Comparison of ENCODE assay signal across 9 mouse cellular contexts in genomic region chr7:43490182-43490584, GRCm38 (mm10). TPM values are rescaled to one million over a fixed set of nuclear protein-coding genes. Genes with fewer than 3 reads are reported as not detected.
DNase-seq lines count a peak whose midpoint lies in the region; ATAC-seq lines count a peak whose summit lies in the region.
"Had no signal": no experiment of that assay in that cellular context is flagged by ENCODE, and none has a peak within 500 bp of the region (broad histone marks: within the 10 kb centered on the region; RNA-seq: fewer than 3 reads in every experiment).

No protein-coding gene starts in this region.

- H3K27ac ChIP-seq in embryonic facial prominence, embryonic 14.5 days (replicated peaks; ENCODE audit: low read depth, low read length), result no peak overlapping the region
- H3K27ac ChIP-seq in heart, embryonic 14.5 days (replicated peaks in 1 of 2; ENCODE audit: control insufficient read depth in 1 of 2, insufficient read depth in 1 of 2, low read depth in 2 of 2, low read length in 2 of 2), result no peak overlapping the region
- peak overlapping the region; percentile 93 for H3K27ac ChIP-seq in midbrain, embryonic 16.5 days (ENCODE audit: low read length)

- no peaks in the 10 kb centered on the region; the same call in 1 of the 2 replicates for H3K4me1 ChIP-seq in embryonic facial prominence, embryonic 14.5 days (ENCODE audit: control insufficient read depth, insufficient read depth, low read length)
- H3K4me1 ChIP-seq in heart, embryonic 14.5 days (ENCODE audit: control insufficient read depth in 2 of 2, insufficient read depth in 2 of 2, low read length in 2 of 2), result peaks cover 0 to 4% of the 10 kb centered on the region in 2 experiments; a peak in 1 of 4 replicates
- peaks cover 18% of the 10 kb centered on the region for H3K4me1 ChIP-seq in midbrain, embryonic 16.5 days (ENCODE audit: control insufficient read depth, insufficient read depth, low read length)

- ATAC-seq in embryonic facial prominence, embryonic 14.5 days (ENCODE audit: low read depth), result peak; percentile 94
- ATAC-seq in heart, embryonic 14.5 days (ENCODE audit: insufficient number of reproducible peaks, insufficient read depth, low FRiP score, low read depth), result 0 out of 2 replicates have a peak, but pooled peaks have one; percentile 29
- ATAC-seq in midbrain, embryonic 16.5 days, result peak; percentile 86
- no peak for ATAC-seq in activated CD4-positive, CD25-positive, alpha-beta regulatory T cell, adult 4 months

- peak overlapping the region; percentile 54 for H3K4me3 ChIP-seq in embryonic facial prominence, embryonic 14.5 days (ENCODE audit: low read depth, low read length)
- peak overlapping the region; percentile 16 to 34; a peak in 2 of 4 replicates for H3K4me3 ChIP-seq in heart, embryonic 14.5 days (ENCODE audit: control insufficient read depth in 1 of 2, insufficient read depth in 1 of 2, low read depth in 1 of 2, low read length in 2 of 2)
- peak overlapping the region; percentile 89 for H3K4me3 ChIP-seq in midbrain, embryonic 16.5 days (ENCODE audit: low read depth, low read length)

- peak; percentile 85 for DNase-seq in Muller cell, postnatal 12 days (ENCODE audit: inconsistent ontology term)
- peak; percentile 62 for DNase-seq in adrenal gland, postnatal 25 days
- DNase-seq in embryonic facial prominence, embryonic 14.5 days (ENCODE audit: low spot score), result peak; percentile 71
- peak; percentile 69 to 74 for DNase-seq in layer of hippocampus, postnatal 25 days (ENCODE audit: extremely low spot score in 1 of 2, low spot score in 1 of 2)
- DNase-seq in thymus, postnatal 36 days, result no peak

- peak overlapping the region; percentile 69 for H3K9ac ChIP-seq in embryonic facial prominence, embryonic 14.5 days (ENCODE audit: low read depth, low read length)
- H3K9ac ChIP-seq in heart, embryonic 14.5 days (ENCODE audit: low read length), result no peak overlapping the region
- H3K9ac ChIP-seq in midbrain, embryonic 16.5 days (ENCODE audit: low read depth, low read length), result peak overlapping the region; percentile 98

- H3K4me2 ChIP-seq in embryonic facial prominence, embryonic 14.5 days (ENCODE audit: low read depth, low read length), result peak overlapping the region; percentile 62
- H3K4me2 ChIP-seq in heart, embryonic 14.5 days (ENCODE audit: low read length), result peak overlapping the region; percentile 61
- peak overlapping the region; percentile 78 for H3K4me2 ChIP-seq in midbrain, embryonic 16.5 days (ENCODE audit: low read length)

- no peaks in the 10 kb centered on the region for H3K9me3 ChIP-seq in embryonic facial prominence, embryonic 14.5 days (ENCODE audit: control insufficient read depth, low read length)
- H3K9me3 ChIP-seq in heart, embryonic 14.5 days (ENCODE audit: control insufficient read depth, low read length), result no peaks in the 10 kb centered on the region
- H3K9me3 ChIP-seq in midbrain, embryonic 16.5 days (replicated peaks; ENCODE audit: control insufficient read depth, low read length, poor library complexity, severe bottlenecking), result no peaks in the 10 kb centered on the region

- WGBS in embryonic facial prominence, embryonic 14.5 days, result 0% methylated on average over 2 of the region's 13 CpGs
- under 1% methylated on average over 12 of the region's 13 CpGs for WGBS in heart, embryonic 14.5 days
- WGBS in midbrain, embryonic 16.5 days, result 2% methylated on average over 6 of the region's 13 CpGs

- no peaks in the 10 kb centered on the region for H3K36me3 ChIP-seq in embryonic facial prominence, embryonic 14.5 days (ENCODE audit: control insufficient read depth, insufficient read depth, low read length)
- no peaks in the 10 kb centered on the region for H3K36me3 ChIP-seq in heart, embryonic 14.5 days (ENCODE audit: control insufficient read depth, insufficient read depth, low read length)
- H3K36me3 ChIP-seq in midbrain, embryonic 16.5 days (ENCODE audit: control insufficient read depth, insufficient read depth, low read length), result no peaks in the 10 kb centered on the region

- H3K27me3 ChIP-seq in embryonic facial prominence, embryonic 14.5 days (replicated peaks; ENCODE audit: control insufficient read depth, insufficient read depth, low read length), result peaks cover 5% of the 10 kb centered on the region; the same call in 1 of the 2 replicates
- peaks cover 33% of the 10 kb centered on the region for H3K27me3 ChIP-seq in heart, embryonic 14.5 days (ENCODE audit: control insufficient read depth, insufficient read depth, low read length)
- H3K27me3 ChIP-seq in midbrain, embryonic 16.5 days (ENCODE audit: control insufficient read depth, insufficient read depth, low read depth, low read length), result no peaks in the 10 kb centered on the region

RNA-seq across cellular contexts. Expression of gene Iglon5, which starts 0.3 kb away (rescaled TPM):
- 1.3 and 2.1 TPM in 2 replicates for total RNA-seq in adrenal gland, postnatal 25 days (2021)
- polyA plus RNA-seq in embryonic facial prominence, embryonic 14.5 days (2014; fragmentation: Nextera tagmentation; extraction: Ambion mirVana), result 0.56 and 0.75 TPM in 2 replicates
- 0.07 and 0.09 TPM in 2 replicates for polyA plus RNA-seq in heart, embryonic 14.5 days (2014; fragmentation: Nextera tagmentation; extraction: Ambion mirVana)
- total RNA-seq in layer of hippocampus, postnatal 25 days (2021), result 10 to 100 TPM; 24.0 to 29.3 TPM
- 7.1 and 7.7 TPM in 2 replicates for polyA plus RNA-seq in midbrain, embryonic 16.5 days (2015; fragmentation: Nextera tagmentation; extraction: Ambion mirVana)
- not detected for polyA plus RNA-seq in activated CD4-positive, CD25-positive, alpha-beta regulatory T cell, adult 4 months (2017; shearing (Covaris generic))

RNA-seq across cellular contexts. Expression of gene 4931406B18Rik, which starts 15.6 kb away (rescaled TPM):
- total RNA-seq in adrenal gland, postnatal 25 days (2021), result not detected in 2 replicates
- not detected in 2 replicates for polyA plus RNA-seq in embryonic facial prominence, embryonic 14.5 days (2014; fragmentation: Nextera tagmentation; extraction: Ambion mirVana)
- polyA plus RNA-seq in heart, embryonic 14.5 days (2014; fragmentation: Nextera tagmentation; extraction: Ambion mirVana), result not detected in 2 replicates
- total RNA-seq in layer of hippocampus, postnatal 25 days (2021), result not detected
- polyA plus RNA-seq in midbrain, embryonic 16.5 days (2015; fragmentation: Nextera tagmentation; extraction: Ambion mirVana), result not detected in 2 replicates
- polyA plus RNA-seq in activated CD4-positive, CD25-positive, alpha-beta regulatory T cell, adult 4 months (2017; shearing (Covaris generic)), result not detected
- polyA plus RNA-seq: small intestine, adult 2 months had no signal

RNA-seq across cellular contexts. Expression of gene Vsig10l, which starts 27.2 kb away (rescaled TPM):
- total RNA-seq in adrenal gland, postnatal 25 days (2021), result 3.6 and 4.6 TPM in 2 replicates
- 3.1 and 3.8 TPM in 2 replicates for polyA plus RNA-seq in embryonic facial prominence, embryonic 14.5 days (2014; fragmentation: Nextera tagmentation; extraction: Ambion mirVana)
- polyA plus RNA-seq in heart, embryonic 14.5 days (2014; fragmentation: Nextera tagmentation; extraction: Ambion mirVana), result 2.2 and 2.7 TPM in 2 replicates
- total RNA-seq in layer of hippocampus, postnatal 25 days (2021), result 1 to 10 TPM; 1.8 to 1.9 TPM
- 15.5 and 15.7 TPM in 2 replicates for polyA plus RNA-seq in midbrain, embryonic 16.5 days (2015; fragmentation: Nextera tagmentation; extraction: Ambion mirVana)
- polyA plus RNA-seq in activated CD4-positive, CD25-positive, alpha-beta regulatory T cell, adult 4 months (2017; shearing (Covaris generic)), result 1 to 10 TPM; 1.2 to 4.3 TPM

RNA-seq across cellular contexts. Expression of gene Gm45233, which starts 46.3 kb away (rescaled TPM):
- total RNA-seq in adrenal gland, postnatal 25 days (2021), result 1.5 TPM in 1 of 2 replicates, not detected in the other
- polyA plus RNA-seq in embryonic facial prominence, embryonic 14.5 days (2014; fragmentation: Nextera tagmentation; extraction: Ambion mirVana), result 0.25 TPM in 1 of 2 replicates, not detected in the other
- polyA plus RNA-seq in heart, embryonic 14.5 days (2014; fragmentation: Nextera tagmentation; extraction: Ambion mirVana), result not detected in 2 replicates
- total RNA-seq in layer of hippocampus, postnatal 25 days (2021), result 1 to 10 TPM in 1 of 2 experiments, not detected in 1; 1.6 TPM
- polyA plus RNA-seq in midbrain, embryonic 16.5 days (2015; fragmentation: Nextera tagmentation; extraction: Ambion mirVana), result 0.36 and 1.2 TPM in 2 replicates
- not detected for polyA plus RNA-seq in activated CD4-positive, CD25-positive, alpha-beta regulatory T cell, adult 4 months (2017; shearing (Covaris generic))

RNA-seq across cellular contexts. Expression of gene Etfb, which starts 46.3 kb away (rescaled TPM):
- total RNA-seq in adrenal gland, postnatal 25 days (2021), result 373 and 390 TPM in 2 replicates
- polyA plus RNA-seq in embryonic facial prominence, embryonic 14.5 days (2014; fragmentation: Nextera tagmentation; extraction: Ambion mirVana), result 298 and 300 TPM in 2 replicates
- 703 and 738 TPM in 2 replicates for polyA plus RNA-seq in heart, embryonic 14.5 days (2014; fragmentation: Nextera tagmentation; extraction: Ambion mirVana)
- total RNA-seq in layer of hippocampus, postnatal 25 days (2021), result 10 to 100 TPM; 58.8 to 77.2 TPM
- 96.3 and 105 TPM in 2 replicates for polyA plus RNA-seq in midbrain, embryonic 16.5 days (2015; fragmentation: Nextera tagmentation; extraction: Ambion mirVana)
- polyA plus RNA-seq in activated CD4-positive, CD25-positive, alpha-beta regulatory T cell, adult 4 months (2017; shearing (Covaris generic)), result 100 to 1,000 TPM; 235 to 271 TPM

Comparison
In these comparisons a context has a peak if more than half of its experiments do, and no peak if none do; other contexts are left out.
1. DNase-seq: peak in Muller cell, postnatal 12 days (single experiment), adrenal gland, postnatal 25 days (single experiment), embryonic facial prominence, embryonic 14.5 days (single experiment) and layer of hippocampus, postnatal 25 days (2 of 2); none in thymus, postnatal 36 days (0 of 2).
2. H3K4me3 ChIP-seq: peak in every context shown above with its lines; median percentile 89 in midbrain, embryonic 16.5 days; 54 in embryonic facial prominence, embryonic 14.5 days; 25 in heart, embryonic 14.5 days.
3. Peak in every context shown above with its lines, with median percentiles within 50 percentile points of each other: H3K4me2 ChIP-seq.